Mouse (Mus musculus) lung, postnatal 0 days (tissue): ENCODE measurements at regions not wholly inside any gene's neighbourhood (a gene's known extent, or its start where the extent isn't known, plus 50 kb on each side); places are given as distances from the start of the nearest gene placed in this dataset.

Source experiments
- CTCF ChIP-seq: IDR thresholded peaks from 2 replicates; pipeline ENCODE4 v1.5.1; 2016; ENCODE audit warnings: antibody characterized with exemption, mild to moderate bottlenecking
- EP300 ChIP-seq: IDR thresholded peaks from 2 replicates; pipeline ENCODE4 v1.6.1; 2016; ENCODE audit warnings: antibody characterized with exemption, mild to moderate bottlenecking, control low read depth

DNA sequence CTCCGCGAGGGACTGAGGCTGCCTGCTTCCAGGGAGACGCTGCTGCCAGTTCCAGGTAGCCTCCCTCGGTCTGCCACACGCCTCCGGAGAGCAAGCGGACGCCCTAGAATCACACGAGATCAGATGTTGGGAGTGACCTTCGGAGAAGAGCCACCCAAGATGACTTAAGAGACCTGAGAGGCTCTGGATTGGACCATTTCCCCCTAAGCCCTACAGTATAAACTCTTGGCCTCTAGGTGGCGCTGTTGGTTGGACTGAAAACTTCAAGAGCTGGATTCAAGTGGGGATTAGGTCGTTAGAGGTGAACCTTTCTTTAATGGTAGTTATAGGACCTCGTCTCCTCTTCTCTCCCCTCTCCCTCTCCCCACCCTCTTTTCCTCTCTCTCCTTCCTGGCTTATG, 117.1 kb downstream of the Katnal1 start:
- TF ChIP-seq CTCF (peak; percentile 93), EP300 (no peak)
